Mouse (Mus musculus) gonadal fat pad, adult 2 months (tissue): ENCODE results near the gene Usp50. TPM values are rescaled to one million over a fixed set of nuclear protein-coding genes. Genes with fewer than 3 reads are reported as not detected.

ENCODE experiments used
- DNase-seq: peaks from one replicate; pipeline ENCODE4 v3.0.0-alpha.2; 2012; ENCODE audit warnings: low read depth
- polyA plus RNA-seq: library from polyadenylated mRNA; depleted of rRNA; stranded (reverse); fragments of >200 nt; gene quantifications from 2 replicates; pipeline ENCODE4 v1.2.3, GENCODE M21; 2012

The Usp50 gene
- polyA plus RNA-seq, 1 experiment = 1.8 TPM

- DNase-seq = no peak
Observed at GRCm38 (mm10) chr2:126743389-126743788, 39.9 kb downstream of the Usp50 start.

GRCm38 (mm10) chr2:126740314-126740713, 43.0 kb downstream of the Usp50 start:
- DNase-seq = no peak

GRCm38 (mm10) chr2:126735339-126736073, 47.8 kb downstream of the Usp50 start:
- DNase-seq = no peak

GRCm38 (mm10) chr2:126730502-126730901, 52.8 kb downstream of the Usp50 start:
- DNase-seq = no peak

GRCm38 (mm10) chr2:126729207-126729606, 54.1 kb downstream of the Usp50 start:
- DNase-seq = no peak

- no peak for DNase-seq
Observed at GRCm38 (mm10) chr2:126712950-126713349, 70.3 kb downstream of the Usp50 start.

GRCm38 (mm10) chr2:126712526-126712925, 70.7 kb downstream of the Usp50 start:
- no peak for DNase-seq

- DNase-seq = no peak
Observed at GRCm38 (mm10) chr2:126708361-126708760, 74.9 kb downstream of the Usp50 start.

GRCm38 (mm10) chr2:126707438-126707779, 75.9 kb downstream of the Usp50 start:
- DNase-seq = no peak

- DNase-seq = peak; percentile 62
Observed at GRCm38 (mm10) chr2:126706759-126707437, 76.4 kb downstream of the Usp50 start, which contains the start of gene Usp8. Gene Usp8 (plus strand): TSS chr2:126707328.

- DNase-seq = peak; percentile 67
Observed at GRCm38 (mm10) chr2:126695285-126695684, 88.0 kb downstream of the Usp50 start.

GRCm38 (mm10) chr2:126691290-126691689, 92.0 kb downstream of the Usp50 start:
- no peak for DNase-seq

- no peak for DNase-seq
Observed at GRCm38 (mm10) chr2:126682937-126683336, 100.3 kb downstream of the Usp50 start.

GRCm38 (mm10) chr2:126682333-126682732, 100.9 kb downstream of the Usp50 start:
- no peak for DNase-seq

- DNase-seq = no peak
Observed at GRCm38 (mm10) chr2:126677366-126677765, 105.9 kb downstream of the Usp50 start.

GRCm38 (mm10) chr2:126676122-126676515, 107.2 kb downstream of the Usp50 start, which contains the start of gene Gabpb1:
Gene Gabpb1 (minus strand): TSS chr2:126676337.
- no peak for DNase-seq

GRCm38 (mm10) chr2:126675169-126676121, 107.8 kb downstream of the Usp50 start:
- no peak for DNase-seq

GRCm38 (mm10) chr2:126674441-126675168, 108.7 kb downstream of the Usp50 start:
- no peak for DNase-seq

- DNase-seq = no peak
Observed at GRCm38 (mm10) chr2:126673317-126674242, 109.7 kb downstream of the Usp50 start.

- DNase-seq = no peak
Observed at GRCm38 (mm10) chr2:126668621-126669252, 114.5 kb downstream of the Usp50 start.
